Mouse (Mus musculus): ENCODE data around the gene Cep128. TPM values are rescaled to one million over a fixed set of nuclear protein-coding genes. Genes with fewer than 3 reads are reported as not detected.
A peak's percentile ranks its signal among the peaks of the same experiment; 100 is the strongest.

Gene Cep128
- total and polyA plus RNA-seq, 3 experiments: 8.9 to 16.1 (median 13.5) TPM

GRCm38 (mm10) chr12:91421272-91421671 lies 37.1 kb upstream of the Cep128 start:
- TF ChIP-seq ZKSCAN1 (IDR thresholded peaks at IDR 0.05; ENCODE audit: borderline replicate concordance, low read depth, low read length): no peak
- TF ChIP-seq POLR2AphosphoS2 (IDR thresholded peaks at IDR 0.05; ENCODE audit: low read depth, low read length): no peak
- TF ChIP-seq GABPA (IDR thresholded peaks at IDR 0.05; ENCODE audit: insufficient replicate concordance, low read depth, low read length): no peak
- no peak for TF ChIP-seq NELFE (IDR thresholded peaks at IDR 0.05; ENCODE audit: low read depth, low read length)
- no peak for TF ChIP-seq JUND (conservative IDR thresholded peaks at IDR 0.05; ENCODE audit: low read depth, low read length)
- TF ChIP-seq E2F4 (IDR thresholded peaks at IDR 0.05; ENCODE audit: insufficient replicate concordance, low read depth, low read length): no peak
- TF ChIP-seq PAX5 (IDR thresholded peaks at IDR 0.05; ENCODE audit: low read length): no peak
- no peak for TF ChIP-seq ETS1 (conservative IDR thresholded peaks at IDR 0.05; ENCODE audit: low read depth, low read length)
- TF ChIP-seq SIN3A (IDR thresholded peaks at IDR 0.05; ENCODE audit: low read length): no peak
- no peak for TF ChIP-seq ZC3H11A (IDR thresholded peaks at IDR 0.05; ENCODE audit: low read depth, low read length)
- no peak for TF ChIP-seq UBTF (IDR thresholded peaks at IDR 0.05; ENCODE audit: low read depth, low read length)
- no peak for TF ChIP-seq EP300 (IDR thresholded peaks at IDR 0.05; ENCODE audit: low read length)
- TF ChIP-seq ELF1 (IDR thresholded peaks at IDR 0.05; ENCODE audit: low read depth, low read length): no peak
- no peak for TF ChIP-seq TCF12 (IDR thresholded peaks at IDR 0.05; ENCODE audit: low read depth, low read length)
- TF ChIP-seq POLR2A (IDR thresholded peaks at IDR 0.05; ENCODE audit: low read depth, low read length): no peak
- TF ChIP-seq RCOR1 (conservative IDR thresholded peaks at IDR 0.05; ENCODE audit: low read depth, low read length): no peak
- in situ Hi-C loops (cut with MboI; ENCODE audit: low pct_ligation_motif_present, low pct_unique_long_range_greater_than_20kb, low sequenced_read_pairs): loop anchor here (25.0 kb wide), 3 partner anchors 116 to 366 kb away; partner anchors contain the start of gene Ston2
- dilution Hi-C loops (cut with MboI; ENCODE audit: extremely low pct_ligation_motif_present, extremely low pct_unique_long_range_greater_than_20kb, low sequenced_read_pairs): no loop called here

GRCm38 (mm10) chr12:91418791-91419190 lies 34.6 kb upstream of the Cep128 start:
- dilution Hi-C loops (cut with MboI; ENCODE audit: extremely low pct_ligation_motif_present, extremely low pct_unique_long_range_greater_than_20kb, low sequenced_read_pairs) (no loop called here), in situ Hi-C loops (cut with MboI; ENCODE audit: low pct_ligation_motif_present, low pct_unique_long_range_greater_than_20kb, low sequenced_read_pairs) (loop anchor here (25.0 kb wide), 3 partner anchors 119 to 369 kb away; partner anchors contain the start of gene Ston2)
- no peaks in the 10 kb centered on the region for H3K27me3 ChIP-seq (replicated peaks)
- no peak for TF ChIP-seq PAX5 (IDR thresholded peaks at IDR 0.05; ENCODE audit: low read length)
- TF ChIP-seq ETS1 (conservative IDR thresholded peaks at IDR 0.05; ENCODE audit: low read depth, low read length): no peak
- no peak for TF ChIP-seq ELF1 (IDR thresholded peaks at IDR 0.05; ENCODE audit: low read depth, low read length)
- TF ChIP-seq CTCF (conservative IDR thresholded peaks at IDR 0.05 in 1 of 2, IDR thresholded peaks at IDR 0.05 in 1 of 2; ENCODE audit: low read depth in 2 of 2, low read length in 2 of 2): peak; percentile 73 to 77
- no peak for TF ChIP-seq KAT2A (IDR thresholded peaks at IDR 0.05; ENCODE audit: insufficient replicate concordance, low read length)
- TF ChIP-seq RAD21 (IDR thresholded peaks at IDR 0.05; ENCODE audit: low read depth, low read length): peak; percentile 38
- peak; percentile 70 for TF ChIP-seq SMC3 (IDR thresholded peaks at IDR 0.05; ENCODE audit: low read depth, low read length)
- H3K27ac ChIP-seq (ENCODE audit: insufficient read depth, low read depth): no peak overlapping the region
- no peaks in the 10 kb centered on the region for H3K9me3 ChIP-seq (replicated peaks; ENCODE audit: low read length)
- H3K4me2 ChIP-seq (ENCODE audit: insufficient read depth, low read depth, poor library complexity, severe bottlenecking): no peak overlapping the region
- peak; percentile 73 for DNase-seq (ENCODE audit: extremely low read depth)
- H3K9ac ChIP-seq (ENCODE audit: insufficient read depth, low read depth): no peak overlapping the region
- H3K36me3 ChIP-seq (replicated peaks in 1 of 2; ENCODE audit: control insufficient read depth in 1 of 2, insufficient read depth in 1 of 2, low read length in 1 of 2): no peaks in the 10 kb centered on the region
- H3K4me3 ChIP-seq (replicated peaks in 1 of 3; ENCODE audit: low read depth in 2 of 3, low read length in 2 of 3, poor library complexity in 1 of 3): no peak overlapping the region
- no peaks in the 10 kb centered on the region for H3K79me2 ChIP-seq (replicated peaks; ENCODE audit: control insufficient read depth, extremely low read depth, insufficient read depth, poor library complexity, severe bottlenecking)
- H3K4me1 ChIP-seq (ENCODE audit: control insufficient read depth in 1 of 2, insufficient read depth in 2 of 2): peaks cover 5 to 14% of the 10 kb centered on the region in 2 experiments; a peak in 3 of 4 replicates

More at GRCm38 (mm10) chr12:91421272-91421671, 37.1 kb upstream of the Cep128 start:
- Histone ChIP-seq H3K9ac (ENCODE audit: insufficient read depth, low read depth) (no peak overlapping the region), H3K4me1 (ENCODE audit: control insufficient read depth in 1 of 2, insufficient read depth in 2 of 2) (peaks cover 7 to 11% of the 10 kb centered on the region in 2 experiments; a peak in 3 of 4 replicates), H3K9me3 (replicated peaks; ENCODE audit: low read length) (no peaks in the 10 kb centered on the region), H3K79me2 (replicated peaks; ENCODE audit: control insufficient read depth, extremely low read depth, insufficient read depth, poor library complexity, severe bottlenecking) (no peaks in the 10 kb centered on the region), H3K27ac (ENCODE audit: insufficient read depth, low read depth) (no peak overlapping the region), H3K27me3 (replicated peaks) (no peaks in the 10 kb centered on the region), H3K4me2 (ENCODE audit: insufficient read depth, low read depth, poor library complexity, severe bottlenecking) (no peak overlapping the region; the same call in 1 of the 2 replicates), H3K36me3 (replicated peaks in 1 of 2; ENCODE audit: control insufficient read depth in 1 of 2, insufficient read depth in 1 of 2, low read length in 1 of 2) (no peaks in the 10 kb centered on the region), H3K4me3 (replicated peaks in 1 of 3; ENCODE audit: low read depth in 2 of 3, low read length in 2 of 3, poor library complexity in 1 of 3) (no peak overlapping the region)
- DNase-seq (ENCODE audit: extremely low read depth): no peak
